Mouse (Mus musculus): ENCODE measurements around the gene Pkd1.

DNA sequence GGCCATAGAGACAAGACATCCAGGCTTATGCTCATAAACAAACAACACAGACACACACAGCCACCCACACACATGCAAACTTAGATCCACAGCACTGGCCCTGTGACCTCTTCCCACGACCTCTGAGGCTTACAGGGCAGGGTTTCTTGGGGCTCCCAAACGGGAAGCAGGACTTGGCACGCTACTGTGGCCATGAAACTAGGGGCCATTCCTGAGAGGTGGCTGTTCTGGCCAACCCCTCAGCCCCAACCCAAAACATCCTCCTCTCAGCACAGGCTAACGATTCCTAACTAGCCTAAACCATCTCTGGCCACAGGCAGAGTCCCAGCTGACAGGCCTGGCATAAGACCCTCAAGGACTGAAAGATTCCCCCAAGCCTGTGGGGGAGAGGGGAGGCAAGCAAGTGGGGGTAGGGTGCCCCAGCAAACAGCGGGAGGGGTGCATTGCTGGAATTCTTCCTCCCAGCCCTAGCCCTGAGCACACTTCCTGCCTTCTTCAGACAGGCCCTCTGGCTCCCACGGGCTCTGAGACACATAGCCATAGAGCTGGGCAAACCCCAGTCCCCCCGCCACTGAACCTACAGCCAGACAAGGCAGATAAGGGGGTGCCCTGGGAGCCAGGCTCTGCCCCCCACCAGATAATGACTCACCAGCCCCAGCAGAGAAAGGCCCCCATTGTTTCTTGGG, 94.5 kb downstream of the Pkd1 start:
- TF ChIP-seq POLR2A (IDR thresholded peaks at IDR 0.05; ENCODE audit: insufficient read depth, low read depth, low read length) (no peak), CTCF (IDR thresholded peaks at IDR 0.05) (no peak)
